Mouse (Mus musculus): Measurements from ENCODE around the gene Prkch.
A peak's percentile ranks its signal among the peaks of the same experiment; 100 is the strongest.

Gene Prkch

GRCm38 (mm10) chr12:73764649-73765525 lies 180.3 kb downstream of the Prkch start:
- peak; percentile 26 for DNase-seq

GRCm38 (mm10) chr12:73766152-73766551 lies 181.6 kb downstream of the Prkch start:
- peak; percentile 39 for DNase-seq

- peak; percentile 17 for DNase-seq
These were observed 184.2 kb downstream of the Prkch start for GRCm38 (mm10) chr12:73768788-73769187.

GRCm38 (mm10) chr12:73769536-73769935 lies 184.9 kb downstream of the Prkch start:
- DNase-seq, result no peak

- DNase-seq, result no peak
These were observed 186.2 kb downstream of the Prkch start for GRCm38 (mm10) chr12:73770771-73771170.

GRCm38 (mm10) chr12:73774793-73775385 lies 190.3 kb downstream of the Prkch start:
- DNase-seq, result no peak

GRCm38 (mm10) chr12:73776401-73776945 lies 191.9 kb downstream of the Prkch start:
- no peak for DNase-seq

GRCm38 (mm10) chr12:73777673-73778072 lies 193.1 kb downstream of the Prkch start:
- DNase-seq, result no peak

GRCm38 (mm10) chr12:73779332-73780231 lies 195.0 kb downstream of the Prkch start:
- no peak for DNase-seq

- DNase-seq, result no peak
These were observed 196.9 kb downstream of the Prkch start for GRCm38 (mm10) chr12:73781425-73782032.

- peak; percentile 91 for DNase-seq
These were observed 202.3 kb downstream of the Prkch start for GRCm38 (mm10) chr12:73786909-73787308.

GRCm38 (mm10) chr12:73788850-73789249 lies 204.3 kb downstream of the Prkch start:
- peak; percentile 49 for DNase-seq

GRCm38 (mm10) chr12:73790571-73791108 lies 206.0 kb downstream of the Prkch start:
- peak; percentile 73 for DNase-seq

GRCm38 (mm10) chr12:73793216-73793615 lies 208.6 kb downstream of the Prkch start:
- DNase-seq, result peak; percentile 67

GRCm38 (mm10) chr12:73793744-73794143 lies 209.1 kb downstream of the Prkch start:
- DNase-seq, result peak; percentile 50

GRCm38 (mm10) chr12:73794151-73794883 lies 209.7 kb downstream of the Prkch start:
- DNase-seq, result peak; percentile 91

- no peak for DNase-seq
These were observed 215.1 kb downstream of the Prkch start for GRCm38 (mm10) chr12:73799671-73800070.

- peak; percentile 60 for DNase-seq
These were observed 216.3 kb downstream of the Prkch start for GRCm38 (mm10) chr12:73800886-73801285.

GRCm38 (mm10) chr12:73801845-73802244 lies 217.2 kb downstream of the Prkch start:
- DNase-seq, result no peak

- no peak for DNase-seq
These were observed 217.9 kb downstream of the Prkch start for GRCm38 (mm10) chr12:73802379-73803057.

GRCm38 (mm10) chr12:73803946-73804345 lies 219.3 kb downstream of the Prkch start:
- DNase-seq, result no peak

All from kidney, postnatal 14 days (tissue).